Mouse (Mus musculus): ENCODE results near the gene Syt14. TPM values are rescaled to one million over a fixed set of nuclear protein-coding genes. Genes with fewer than 3 reads are reported as not detected.

The Syt14 gene
- total and polyA plus RNA-seq, 2 experiments: under 0.01 TPM; not detected in 1

GRCm38 (mm10) chr1:193060167-193060566 is 24.6 kb upstream of the Syt14 start:
- WGBS: 66% methylated on average over 2 of the region's 2 CpGs
- no peak for TF ChIP-seq CTCF (IDR thresholded peaks at IDR 0.05; ENCODE audit: low read depth, low read length)
- TF ChIP-seq POLR2A (IDR thresholded peaks at IDR 0.05; ENCODE audit: extremely low read depth, insufficient read depth, low read length): no peak
- H3K27ac ChIP-seq (replicated peaks; ENCODE audit: insufficient read depth, low read depth, low read length): no peak overlapping the region
- no peak overlapping the region for H3K9ac ChIP-seq (ENCODE audit: low read depth, low read length)
- no peaks in the 10 kb centered on the region for H3K79me2 ChIP-seq (ENCODE audit: control insufficient read depth, insufficient read depth, low read length)
- no peaks in the 10 kb centered on the region for H3K36me3 ChIP-seq (ENCODE audit: control insufficient read depth, insufficient read depth, low read length)
- H3K27me3 ChIP-seq (ENCODE audit: control insufficient read depth, insufficient read depth, low read length): no peaks in the 10 kb centered on the region
- no peak for DNase-seq (ENCODE audit: extremely low read depth, low read depth, low spot score)
- no peak overlapping the region for H3K4me3 ChIP-seq (ENCODE audit: insufficient read depth, low read depth, low read length)
- H3K4me1 ChIP-seq (ENCODE audit: control insufficient read depth, insufficient read depth, low read length): no peaks in the 10 kb centered on the region

GRCm38 (mm10) chr1:193059596-193059995 is 24.0 kb upstream of the Syt14 start:
- Histone ChIP-seq H3K9ac (ENCODE audit: low read depth, low read length) (no peak overlapping the region), H3K4me3 (ENCODE audit: insufficient read depth, low read depth, low read length) (no peak overlapping the region), H3K36me3 (ENCODE audit: control insufficient read depth, insufficient read depth, low read length) (no peaks in the 10 kb centered on the region), H3K4me1 (ENCODE audit: control insufficient read depth, insufficient read depth, low read length) (no peaks in the 10 kb centered on the region), H3K79me2 (ENCODE audit: control insufficient read depth, insufficient read depth, low read length) (no peaks in the 10 kb centered on the region), H3K27ac (replicated peaks; ENCODE audit: insufficient read depth, low read depth, low read length) (no peak overlapping the region), H3K27me3 (ENCODE audit: control insufficient read depth, insufficient read depth, low read length) (no peaks in the 10 kb centered on the region)
- TF ChIP-seq POLR2A (IDR thresholded peaks at IDR 0.05; ENCODE audit: extremely low read depth, insufficient read depth, low read length): no peak
- TF ChIP-seq CTCF (IDR thresholded peaks at IDR 0.05; ENCODE audit: low read depth, low read length): no peak
- no peak for DNase-seq (ENCODE audit: extremely low read depth, low read depth, low spot score)
- 75% methylated on average over 5 of the region's 5 CpGs for WGBS

- Histone ChIP-seq H3K27me3 (ENCODE audit: control insufficient read depth, insufficient read depth, low read length) (no peaks in the 10 kb centered on the region), H3K9ac (ENCODE audit: low read depth, low read length) (no peak overlapping the region), H3K4me1 (ENCODE audit: control insufficient read depth, insufficient read depth, low read length) (no peaks in the 10 kb centered on the region), H3K79me2 (ENCODE audit: control insufficient read depth, insufficient read depth, low read length) (no peaks in the 10 kb centered on the region), H3K4me3 (ENCODE audit: insufficient read depth, low read depth, low read length) (no peak overlapping the region), H3K36me3 (ENCODE audit: control insufficient read depth, insufficient read depth, low read length) (no peaks in the 10 kb centered on the region), H3K27ac (replicated peaks; ENCODE audit: insufficient read depth, low read depth, low read length) (no peak overlapping the region)
- DNase-seq (ENCODE audit: extremely low read depth, low read depth, low spot score): no peak
- 77% methylated on average over 5 of the region's 5 CpGs for WGBS
- TF ChIP-seq CTCF (IDR thresholded peaks at IDR 0.05; ENCODE audit: low read depth, low read length): no peak
Observed at GRCm38 (mm10) chr1:193054401-193054800, 18.8 kb upstream of the Syt14 start.

- 76% methylated on average over 5 of the region's 5 CpGs for WGBS
- no peak for TF ChIP-seq POLR2A (IDR thresholded peaks at IDR 0.05; ENCODE audit: extremely low read depth, insufficient read depth, low read length)
- TF ChIP-seq CTCF (IDR thresholded peaks at IDR 0.05; ENCODE audit: low read depth, low read length): no peak
- Histone ChIP-seq H3K27me3 (ENCODE audit: control insufficient read depth, insufficient read depth, low read length) (no peaks in the 10 kb centered on the region), H3K36me3 (ENCODE audit: control insufficient read depth, insufficient read depth, low read length) (no peaks in the 10 kb centered on the region), H3K79me2 (ENCODE audit: control insufficient read depth, insufficient read depth, low read length) (no peaks in the 10 kb centered on the region), H3K4me1 (ENCODE audit: control insufficient read depth, insufficient read depth, low read length) (no peaks in the 10 kb centered on the region), H3K4me3 (ENCODE audit: insufficient read depth, low read depth, low read length) (no peak overlapping the region), H3K9ac (ENCODE audit: low read depth, low read length) (no peak overlapping the region), H3K27ac (replicated peaks; ENCODE audit: insufficient read depth, low read depth, low read length) (no peak overlapping the region)
- no peak for DNase-seq (ENCODE audit: extremely low read depth, low read depth, low spot score)
Observed at GRCm38 (mm10) chr1:193053065-193053464, 17.5 kb upstream of the Syt14 start.

GRCm38 (mm10) chr1:193047616-193048015 is 12.0 kb upstream of the Syt14 start:
- Histone ChIP-seq H3K36me3 (ENCODE audit: control insufficient read depth, insufficient read depth, low read length) (no peaks in the 10 kb centered on the region), H3K27ac (replicated peaks; ENCODE audit: insufficient read depth, low read depth, low read length) (no peak overlapping the region), H3K4me1 (ENCODE audit: control insufficient read depth, insufficient read depth, low read length) (no peaks in the 10 kb centered on the region), H3K9ac (ENCODE audit: low read depth, low read length) (no peak overlapping the region), H3K4me3 (ENCODE audit: insufficient read depth, low read depth, low read length) (no peak overlapping the region), H3K79me2 (ENCODE audit: control insufficient read depth, insufficient read depth, low read length) (no peaks in the 10 kb centered on the region), H3K27me3 (ENCODE audit: control insufficient read depth, insufficient read depth, low read length) (no peaks in the 10 kb centered on the region)
- no peak for DNase-seq (ENCODE audit: extremely low read depth, low read depth, low spot score)
- WGBS: 90% methylated on average over 4 of the region's 4 CpGs
- no peak for TF ChIP-seq POLR2A (IDR thresholded peaks at IDR 0.05; ENCODE audit: extremely low read depth, insufficient read depth, low read length)
- no peak for TF ChIP-seq CTCF (IDR thresholded peaks at IDR 0.05; ENCODE audit: low read depth, low read length)

GRCm38 (mm10) chr1:193042760-193043295 is 7.3 kb upstream of the Syt14 start:
- no peak overlapping the region for H3K9ac ChIP-seq (ENCODE audit: low read depth, low read length)
- no peak overlapping the region for H3K4me3 ChIP-seq (ENCODE audit: insufficient read depth, low read depth, low read length)
- no peak for DNase-seq (ENCODE audit: extremely low read depth, low read depth, low spot score)
- no peaks in the 10 kb centered on the region for H3K27me3 ChIP-seq (ENCODE audit: control insufficient read depth, insufficient read depth, low read length)
- 72% methylated on average over 3 of the region's 3 CpGs for WGBS
- H3K79me2 ChIP-seq (ENCODE audit: control insufficient read depth, insufficient read depth, low read length): no peaks in the 10 kb centered on the region
- no peaks in the 10 kb centered on the region for H3K36me3 ChIP-seq (ENCODE audit: control insufficient read depth, insufficient read depth, low read length)
- TF ChIP-seq POLR2A (IDR thresholded peaks at IDR 0.05; ENCODE audit: extremely low read depth, insufficient read depth, low read length) (no peak), CTCF (IDR thresholded peaks at IDR 0.05; ENCODE audit: low read depth, low read length) (no peak)
- no peaks in the 10 kb centered on the region for H3K4me1 ChIP-seq (ENCODE audit: control insufficient read depth, insufficient read depth, low read length)
- no peak overlapping the region for H3K27ac ChIP-seq (replicated peaks; ENCODE audit: insufficient read depth, low read depth, low read length)

Data from liver, adult 2 months (tissue).